25 mouse cellular contexts compared by ENCODE assay signal in genomic region chrX:139041148-139041547, GRCm38 (mm10). TPM values are rescaled to one million over a fixed set of nuclear protein-coding genes. Genes with fewer than 3 reads are reported as not detected.
DNase-seq lines count a peak whose midpoint lies in the region; ATAC-seq and TF ChIP-seq lines count a peak whose summit lies in the region.
"Had no signal": no experiment of that assay in that cellular context is flagged by ENCODE, and none has a peak within 500 bp of the region (broad histone marks: within the 10 kb centered on the region; RNA-seq: fewer than 3 reads in every experiment).

No protein-coding gene starts in this region.

- H3K4me1 ChIP-seq in liver, adult 2 months (ENCODE audit: control insufficient read depth, insufficient read depth, low read length) = peaks cover 4% of the 10 kb centered on the region; the same call in 1 of the 2 replicates
- no peaks in the 10 kb centered on the region for H3K4me1 ChIP-seq in liver, embryonic 11.5 days (replicated peaks; ENCODE audit: control insufficient read depth, insufficient read depth, low read length)
- no peaks in the 10 kb centered on the region for H3K4me1 ChIP-seq in liver, postnatal 0 days (ENCODE audit: insufficient read depth)
- no peaks in the 10 kb centered on the region for H3K4me1 ChIP-seq in liver, embryonic 12.5 days

- TF ChIP-seq POLR2A in liver, adult 2 months (IDR thresholded peaks at IDR 0.05; ENCODE audit: extremely low read depth, insufficient read depth, low read length) = no peak

- H3K27ac ChIP-seq in liver, adult 2 months (replicated peaks; ENCODE audit: insufficient read depth, low read depth, low read length) = no peak overlapping the region
- no peak overlapping the region for H3K27ac ChIP-seq in liver, embryonic 11.5 days (ENCODE audit: low read depth, low read length)
- H3K27ac ChIP-seq in liver, postnatal 0 days (ENCODE audit: low read depth) = no peak overlapping the region
- H3K27ac ChIP-seq in liver, embryonic 12.5 days = no peak overlapping the region

- no peak for ATAC-seq in liver, embryonic 11.5 days (replicated peaks; ENCODE audit: low FRiP score)
- peak; percentile 87 for ATAC-seq in liver, postnatal 0 days
- ATAC-seq in liver, embryonic 12.5 days = no peak
- ATAC-seq: activated CD4-positive, CD25-positive, alpha-beta regulatory T cell, adult 4 months; CD4-positive, CD25-positive, alpha-beta regulatory T cell, adult 4 months; Patski had no signal

- no peaks in the 10 kb centered on the region for H3K79me2 ChIP-seq in liver, adult 2 months (ENCODE audit: control insufficient read depth, insufficient read depth, low read length)

- peak; percentile 88 for DNase-seq in liver, adult 2 months (ENCODE audit: extremely low read depth, low read depth, low spot score)
- no peak for DNase-seq in liver, embryonic 11.5 days (ENCODE audit: low spot score)
- no peak for DNase-seq in liver, postnatal 0 days
- DNase-seq: adrenal gland, adult 2 months; adrenal gland, adult 8-10 months; adrenal gland, postnatal 10 days; adrenal gland, postnatal 14 days; adrenal gland, postnatal 25 days; adrenal gland, postnatal 36 days; B cell, adult 2 months; cerebellum, adult 11 months; cerebellum, adult 11-12 months; cerebellum, adult 18-20 months had no signal

- 22% methylated on average over 1 of the region's 1 CpGs for WGBS in liver, adult 2 months
- WGBS in liver, embryonic 11.5 days = 65% methylated on average over 1 of the region's 1 CpGs
- 59% methylated on average over 1 of the region's 1 CpGs for WGBS in liver, postnatal 0 days (ENCODE audit: insufficient replicate concordance)
- 50% methylated on average over 1 of the region's 1 CpGs for WGBS in liver, embryonic 12.5 days (ENCODE audit: insufficient replicate concordance)

- H3K27me3 ChIP-seq in liver, adult 2 months (ENCODE audit: control insufficient read depth, insufficient read depth, low read length) = no peaks in the 10 kb centered on the region
- H3K27me3 ChIP-seq in liver, embryonic 11.5 days (replicated peaks; ENCODE audit: control insufficient read depth, insufficient read depth, low read length) = no peaks in the 10 kb centered on the region
- no peaks in the 10 kb centered on the region for H3K27me3 ChIP-seq in liver, postnatal 0 days (ENCODE audit: insufficient read depth, low read length)
- H3K27me3 ChIP-seq in liver, embryonic 12.5 days (replicated peaks) = no peaks in the 10 kb centered on the region
- H3K27me3 ChIP-seq: CH12.LX had no signal

- no peak overlapping the region for H3K9ac ChIP-seq in liver, adult 2 months (ENCODE audit: low read depth, low read length)
- H3K9ac ChIP-seq in liver, embryonic 11.5 days (ENCODE audit: low read depth, low read length) = no peak overlapping the region
- H3K9ac ChIP-seq in liver, postnatal 0 days (replicated peaks) = no peak overlapping the region
- no peak overlapping the region for H3K9ac ChIP-seq in liver, embryonic 12.5 days

- no peak overlapping the region for H3K4me3 ChIP-seq in liver, adult 2 months (ENCODE audit: insufficient read depth, low read depth, low read length)
- no peak overlapping the region for H3K4me3 ChIP-seq in liver, embryonic 11.5 days (ENCODE audit: low read depth, low read length)
- no peak overlapping the region for H3K4me3 ChIP-seq in liver, postnatal 0 days (ENCODE audit: low read depth, low read length)
- H3K4me3 ChIP-seq in liver, embryonic 12.5 days = no peak overlapping the region

- no peak overlapping the region for H3K4me2 ChIP-seq in liver, embryonic 11.5 days
- H3K4me2 ChIP-seq in liver, postnatal 0 days (ENCODE audit: low read depth, low read length) = no peak overlapping the region
- no peak overlapping the region for H3K4me2 ChIP-seq in liver, embryonic 12.5 days

- no peaks in the 10 kb centered on the region for H3K9me3 ChIP-seq in liver, embryonic 11.5 days (ENCODE audit: control insufficient read depth, low read length)
- H3K9me3 ChIP-seq in liver, postnatal 0 days (ENCODE audit: low read length) = no peaks in the 10 kb centered on the region
- H3K9me3 ChIP-seq in liver, embryonic 12.5 days (replicated peaks) = no peaks in the 10 kb centered on the region
- H3K9me3 ChIP-seq: G1E had no signal

- no peak for TF ChIP-seq EP300 in liver, postnatal 0 days (IDR thresholded peaks at IDR 0.05; ENCODE audit: low read depth)

- H3K36me3 ChIP-seq in liver, adult 2 months (ENCODE audit: control insufficient read depth, insufficient read depth, low read length) = no peaks in the 10 kb centered on the region
- no peaks in the 10 kb centered on the region for H3K36me3 ChIP-seq in liver, embryonic 11.5 days (ENCODE audit: control insufficient read depth, insufficient read depth, low read length)
- no peaks in the 10 kb centered on the region for H3K36me3 ChIP-seq in liver, postnatal 0 days (replicated peaks; ENCODE audit: insufficient read depth, low read length)
- H3K36me3 ChIP-seq in liver, embryonic 12.5 days = no peaks in the 10 kb centered on the region
- H3K36me3 ChIP-seq: G1E had no signal

- no peak for TF ChIP-seq CTCF in liver, adult 2 months (IDR thresholded peaks at IDR 0.05; ENCODE audit: low read depth, low read length)
- no peak for TF ChIP-seq CTCF in liver, postnatal 0 days (IDR thresholded peaks at IDR 0.05; ENCODE audit: low read depth)

RNA-seq across cellular contexts. Expression of gene Serpina7, which starts 43.9 kb away (rescaled TPM):
- total RNA-seq in liver, adult 2 months (2014; rRNA removed) = 26.9 and 30.1 TPM in 2 replicates
- polyA plus RNA-seq in liver, adult 2 months (2012; rRNA removed) = 2.1 and 4.3 TPM in 2 replicates
- 0.90 and 1.1 TPM in 2 replicates for polyA plus RNA-seq in liver, embryonic 11.5 days (2014; fragmentation: Nextera tagmentation; extraction: Ambion mirVana)
- 118 and 119 TPM in 2 replicates for polyA plus RNA-seq in liver, postnatal 0 days (2015; fragmentation: Nextera tagmentation; extraction: Ambion mirVana)
- polyA plus RNA-seq in liver, embryonic 12.5 days (2016; fragmentation: Nextera tagmentation; extraction: Ambion mirVana) = 0.93 and 1.2 TPM in 2 replicates
- total RNA-seq: adrenal gland, adult 18-20 months; adrenal gland, adult 2 months; adrenal gland, adult 8-10 months; adrenal gland, postnatal 25 days; adrenal gland, postnatal 36 days; CH12.LX; MEL had no signal
- polyA plus RNA-seq: activated CD4-positive, CD25-positive, alpha-beta regulatory T cell, adult 4 months; adrenal gland, adult 2 months; C2C12; CD4-positive, CD25-positive, alpha-beta regulatory T cell, adult 4 months; G1E had no signal

RNA-seq across cellular contexts. Expression of gene 4930513O06Rik, which starts 44.9 kb away (rescaled TPM):
- total RNA-seq in liver, adult 2 months (2014; rRNA removed) = 0.18 TPM in 1 of 2 replicates, not detected in the other
- polyA plus RNA-seq in liver, adult 2 months (2012; rRNA removed) = 0.16 TPM in 1 of 2 replicates, not detected in the other
- polyA plus RNA-seq in liver, embryonic 11.5 days (2014; fragmentation: Nextera tagmentation; extraction: Ambion mirVana) = not detected in 2 replicates
- polyA plus RNA-seq in liver, postnatal 0 days (2015; fragmentation: Nextera tagmentation; extraction: Ambion mirVana) = 0.64 and 0.78 TPM in 2 replicates
- not detected in 2 replicates for polyA plus RNA-seq in liver, embryonic 12.5 days (2016; fragmentation: Nextera tagmentation; extraction: Ambion mirVana)
- total RNA-seq: adrenal gland, adult 18-20 months; adrenal gland, adult 2 months; adrenal gland, adult 8-10 months; adrenal gland, postnatal 10 days; adrenal gland, postnatal 14 days; adrenal gland, postnatal 25 days; adrenal gland, postnatal 36 days; adrenal gland, postnatal 4 days; CH12.LX; ES-E14; G1E; MEL had no signal
- polyA plus RNA-seq: activated CD4-positive, CD25-positive, alpha-beta regulatory T cell, adult 4 months; adrenal gland, adult 2 months; brain, embryonic 14.5 days; C2C12; CD4-positive, CD25-positive, alpha-beta regulatory T cell, adult 4 months; G1E; Patski had no signal

Comparison
In these comparisons a context has a peak if more than half of its experiments do, and no peak if none do; other contexts are left out.
1. RNA of gene Serpina7, which starts 43.9 kb away (polyA plus RNA-seq): 118 to 119 TPM in liver, postnatal 0 days; 2.1 to 4.3 TPM in liver, adult 2 months, 0.93 to 1.2 TPM in liver, embryonic 12.5 days and 0.90 to 1.1 TPM in liver, embryonic 11.5 days; every median in the first group is over 10 times any median in the second.